Mouse (Mus musculus) v-Abl transformed pro-B cells (cell line): ENCODE results near the gene Eapp.

Source experiments
- in situ Hi-C, 2 experiments: fragments of 400-800 bp; cut with MboI; formaldehyde crosslinking; loops; one replicate each; pipeline ENCODE4 v1.15.1; 2025; ENCODE audit not compliant: unreplicated experiment in 2 of 2

The Eapp gene

DNA sequence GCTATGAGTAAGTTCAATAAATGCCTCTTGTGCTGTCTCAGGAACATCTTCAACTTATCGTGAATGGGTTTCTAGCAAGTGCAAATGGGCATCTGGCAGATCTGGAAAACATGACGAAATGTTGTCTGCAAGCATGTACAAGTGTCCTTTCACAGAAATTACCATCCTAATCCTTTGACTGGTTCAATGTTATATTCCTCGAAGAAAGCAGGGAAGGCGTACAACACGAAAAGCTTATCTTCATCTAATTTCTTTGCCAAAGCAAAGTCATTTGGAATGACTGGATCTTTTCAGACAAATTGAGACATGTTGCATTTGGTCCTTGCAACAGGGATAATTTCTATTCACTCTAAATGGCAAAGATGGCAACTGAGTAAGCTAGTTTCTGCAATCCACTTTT lies 6.6 kb downstream of the Eapp start:
- in situ Hi-C loops, result no loop called here

DNA sequence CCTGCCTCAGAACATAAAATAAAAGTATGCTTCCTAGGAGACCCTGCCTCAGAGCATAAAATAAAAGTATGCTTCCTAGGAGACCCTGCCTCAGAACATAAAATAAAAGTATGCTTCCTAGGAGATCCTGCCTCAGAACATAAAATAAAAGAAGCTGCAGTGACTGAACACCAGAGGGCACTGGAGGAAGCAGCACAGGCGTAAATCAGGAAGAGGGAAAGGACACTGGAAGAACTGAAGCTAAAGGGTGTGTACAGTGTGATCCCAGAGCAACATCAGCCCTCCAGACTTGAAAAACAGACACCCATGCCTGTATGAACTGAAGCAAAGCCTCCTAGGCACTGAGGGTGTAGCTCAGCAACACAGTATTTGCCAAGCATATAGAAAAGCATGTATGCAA lies 12.5 kb downstream of the Eapp start:
- in situ Hi-C loops, result no loop called here

DNA sequence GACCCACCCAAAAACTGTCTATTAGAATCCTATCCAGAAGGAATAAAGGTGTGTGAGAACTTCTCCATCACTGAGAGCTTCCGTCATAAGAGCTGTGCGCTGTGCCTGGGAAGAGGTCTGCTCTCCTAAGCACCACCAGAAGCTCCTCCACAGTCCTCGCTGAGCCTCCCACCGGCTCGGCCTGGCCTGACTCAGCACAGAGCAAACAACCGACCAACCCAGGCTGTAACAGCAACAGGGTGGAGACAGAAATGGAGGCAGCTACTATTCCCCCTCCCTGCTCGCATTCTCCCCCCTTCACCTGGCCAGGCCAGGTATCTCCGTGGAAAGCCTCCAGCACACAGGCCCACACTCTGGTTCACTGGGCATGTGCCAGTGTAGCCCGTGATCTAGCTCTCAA lies 19.0 kb downstream of the Eapp start:
- in situ Hi-C loops, result no loop called here

DNA sequence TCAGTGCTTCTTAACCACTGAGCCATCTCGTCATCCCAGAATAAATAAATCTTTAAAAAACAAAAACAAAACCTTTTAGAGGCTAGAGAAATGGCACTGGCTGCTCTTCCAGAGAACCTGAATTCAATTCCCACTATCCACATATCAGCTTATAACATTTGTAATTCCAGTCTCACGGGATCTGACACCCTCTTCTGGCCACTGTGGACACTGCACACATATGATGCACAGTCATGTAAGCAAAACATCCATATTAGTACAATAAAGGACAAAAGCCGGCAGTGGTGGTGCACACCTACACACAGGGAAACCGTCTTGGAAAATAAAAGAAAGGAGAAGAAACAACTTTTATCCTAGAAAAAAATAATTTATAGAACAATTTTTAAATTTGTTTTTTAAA lies 20.3 kb downstream of the Eapp start:
- in situ Hi-C loops, result no loop called here

DNA sequence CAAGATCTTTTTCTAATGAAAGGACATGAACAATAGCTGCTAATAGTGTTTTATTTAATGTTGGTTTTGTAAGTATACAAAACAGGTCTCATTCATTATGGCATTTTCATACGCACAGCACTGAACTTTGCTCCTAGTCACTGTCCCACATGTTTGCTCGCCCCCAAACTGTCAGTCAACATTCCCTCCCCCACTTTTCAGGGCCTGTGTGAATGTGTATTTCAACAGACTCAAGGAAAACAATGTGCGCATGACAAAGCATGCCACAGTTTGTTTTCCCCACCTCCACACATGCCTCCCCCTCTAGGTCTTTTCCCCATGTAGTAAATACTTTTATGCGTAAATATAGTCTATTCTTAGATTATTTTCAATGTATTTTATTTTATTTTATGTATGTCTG lies 24.4 kb downstream of the Eapp start:
- in situ Hi-C loops, result loop anchor here in 1 of 2 experiments (25.0 kb wide), 1 partner anchor 1666 kb away; the partner anchor contains the start of gene Mbip

DNA sequence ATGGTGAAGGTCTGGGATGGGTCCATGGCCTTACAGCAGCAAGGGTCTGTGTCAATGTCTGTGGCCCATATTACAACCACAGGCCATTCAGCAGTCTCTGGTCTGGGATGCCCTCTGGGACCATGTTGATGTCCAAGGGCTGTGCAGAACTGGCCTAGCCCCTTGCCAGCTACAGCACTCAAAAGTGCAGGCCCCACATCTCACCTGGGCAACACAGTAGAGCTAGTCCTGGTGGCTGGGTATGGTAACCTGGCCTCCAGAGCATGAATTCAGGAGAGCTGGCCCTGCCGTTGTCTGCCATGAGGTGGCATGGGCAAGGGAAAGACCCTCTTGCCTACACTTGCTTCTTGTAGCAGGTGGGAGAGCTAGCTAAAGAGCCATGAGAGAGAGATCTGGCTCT lies 27.6 kb downstream of the Eapp start:
- in situ Hi-C loops, result loop anchor here in 1 of 2 experiments (25.0 kb wide), 1 partner anchor 1669 kb away; the partner anchor contains the start of gene Mbip

DNA sequence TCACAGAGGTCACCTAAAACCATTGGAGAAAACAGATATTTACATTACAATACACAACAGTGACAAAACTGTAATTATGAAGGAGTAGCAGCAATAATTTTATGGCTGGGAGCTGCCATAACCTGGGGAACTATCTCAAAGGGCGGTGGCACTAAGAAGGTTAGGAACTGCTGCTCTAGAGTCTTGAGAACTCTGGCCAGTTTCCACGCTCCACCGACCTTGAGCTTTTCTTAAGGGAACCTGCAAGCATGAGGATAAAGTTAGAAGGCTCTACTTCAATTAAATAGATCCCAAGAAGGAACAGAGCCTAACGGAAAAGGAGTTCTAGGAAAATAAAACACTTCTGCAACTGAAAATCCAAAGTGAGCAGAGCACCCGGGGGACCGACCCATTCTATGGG lies 30.2 kb downstream of the Eapp start:
- in situ Hi-C loops, result loop anchor here in 1 of 2 experiments (25.0 kb wide), 1 partner anchor 1672 kb away; the partner anchor contains the start of gene Mbip

DNA sequence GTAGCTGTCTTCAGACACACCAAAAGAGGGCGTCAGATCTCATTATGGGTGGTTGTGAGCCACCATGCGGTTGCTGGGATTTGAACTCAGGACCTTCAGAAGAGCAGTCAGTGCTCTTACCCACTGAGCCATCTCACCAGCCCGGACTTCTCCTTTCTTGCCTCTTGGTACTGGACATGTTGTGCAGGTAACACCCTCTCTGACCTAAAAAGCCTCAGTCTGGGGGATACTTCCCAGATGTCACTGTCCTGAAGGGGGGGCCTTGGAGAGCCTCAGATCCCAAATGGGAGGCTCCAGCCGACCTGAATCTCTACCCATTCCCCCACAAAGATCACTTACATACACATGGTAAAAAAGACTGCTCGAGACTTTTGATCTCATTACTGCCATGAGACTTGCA lies 34.2 kb downstream of the Eapp start:
- in situ Hi-C loops, result loop anchor here in 1 of 2 experiments (25.0 kb wide), 1 partner anchor 1676 kb away; the partner anchor contains the start of gene Mbip

DNA sequence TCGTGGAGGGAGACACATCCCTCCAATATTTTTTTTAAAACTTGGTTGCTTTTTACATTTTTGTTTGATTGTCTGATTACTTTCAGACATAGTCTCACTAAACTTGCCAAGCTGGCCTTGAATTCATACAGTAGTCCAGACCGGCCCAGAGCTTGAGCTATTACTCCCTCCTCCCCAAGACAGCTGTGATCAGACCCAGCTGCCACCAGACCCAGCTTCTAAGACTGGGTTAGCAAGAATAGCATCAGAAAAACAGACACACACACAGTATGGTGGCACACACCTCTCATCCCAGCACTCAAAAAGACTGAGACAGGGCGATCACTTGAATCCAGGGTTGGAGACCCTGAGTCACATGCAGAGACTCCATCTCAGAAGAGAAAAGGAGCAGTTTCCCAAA lies 35.8 kb downstream of the Eapp start:
- in situ Hi-C loops, result loop anchor here in 1 of 2 experiments (25.0 kb wide), 1 partner anchor 1677 kb away; the partner anchor contains the start of gene Mbip

DNA sequence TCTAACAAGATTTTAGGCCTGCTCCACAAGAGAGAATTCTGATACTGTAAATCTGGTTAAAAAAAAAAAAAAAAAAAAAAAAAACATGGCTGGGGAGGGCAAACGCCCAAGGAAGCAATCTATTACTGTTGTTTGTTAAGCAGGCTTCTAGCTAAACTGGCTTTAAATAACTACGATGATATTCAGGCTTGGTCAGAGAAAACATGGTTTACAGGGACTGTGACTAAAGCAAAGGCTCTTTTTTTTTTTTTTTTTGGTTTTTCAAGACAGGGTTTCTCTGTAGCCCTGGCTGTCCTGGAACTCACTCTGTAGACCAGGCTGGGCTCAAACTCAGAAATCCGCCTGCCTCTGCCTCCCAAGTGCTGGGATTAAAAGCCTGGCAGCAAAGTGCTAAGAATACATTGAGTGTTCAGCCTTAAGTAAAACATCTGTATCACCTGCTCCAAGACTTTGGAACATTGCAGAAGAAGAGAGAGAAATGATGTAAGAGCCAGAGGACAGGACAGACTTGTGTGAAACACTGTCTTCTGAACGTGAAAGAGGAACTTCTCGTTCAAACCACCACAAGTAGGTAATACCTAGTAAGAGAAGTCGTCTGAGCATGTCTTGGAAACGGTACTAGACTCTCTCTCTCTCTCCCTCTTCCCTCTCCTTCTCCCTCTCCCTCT lies 37.1 kb downstream of the Eapp start:
- in situ Hi-C loops, result loop anchor here in 1 of 2 experiments (25.0 kb wide), 1 partner anchor 1679 kb away; the partner anchor contains the start of gene Mbip

DNA sequence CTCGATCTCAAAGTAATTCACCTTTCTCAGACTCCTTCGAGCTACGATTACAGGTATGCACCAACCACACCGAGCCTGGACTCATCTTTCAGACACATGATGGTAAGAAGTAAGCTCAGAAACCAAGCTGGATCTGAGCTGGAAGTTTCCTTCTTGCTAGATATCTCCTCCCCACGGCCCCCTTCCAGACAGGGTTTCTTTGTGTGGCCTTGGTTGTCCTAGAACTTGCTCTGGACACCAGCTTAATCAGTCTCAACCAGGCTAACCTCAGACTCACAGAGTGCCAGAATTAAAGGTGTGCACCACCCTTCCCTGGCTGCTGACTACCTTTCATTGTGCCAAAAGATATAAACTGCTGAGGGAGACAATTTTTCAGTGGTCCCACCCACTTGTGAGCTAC lies 37.7 kb downstream of the Eapp start:
- in situ Hi-C loops, result loop anchor here in 1 of 2 experiments (25.0 kb wide), 1 partner anchor 1679 kb away; the partner anchor contains the start of gene Mbip

DNA sequence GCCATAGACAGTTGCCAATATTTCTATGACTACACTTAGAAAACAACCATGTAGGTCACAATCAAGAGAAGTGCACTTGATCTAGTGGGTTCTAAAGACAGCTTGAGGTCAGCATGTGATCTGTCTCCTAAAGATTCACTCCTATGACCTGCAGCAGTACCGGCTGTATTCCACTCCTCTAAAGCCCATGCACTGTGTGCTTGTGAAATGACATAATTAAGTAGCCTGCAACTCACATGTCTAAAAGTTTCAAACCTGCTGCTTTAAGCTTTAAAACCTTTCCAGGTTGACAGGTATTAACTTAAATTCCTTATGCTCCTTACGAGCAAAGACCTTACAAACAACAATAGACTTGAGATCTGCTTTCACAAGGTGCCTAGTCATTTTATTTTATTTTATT lies 38.5 kb downstream of the Eapp start:
- in situ Hi-C loops, result loop anchor here in 1 of 2 experiments (25.0 kb wide), 1 partner anchor 1680 kb away; the partner anchor contains the start of gene Mbip

DNA sequence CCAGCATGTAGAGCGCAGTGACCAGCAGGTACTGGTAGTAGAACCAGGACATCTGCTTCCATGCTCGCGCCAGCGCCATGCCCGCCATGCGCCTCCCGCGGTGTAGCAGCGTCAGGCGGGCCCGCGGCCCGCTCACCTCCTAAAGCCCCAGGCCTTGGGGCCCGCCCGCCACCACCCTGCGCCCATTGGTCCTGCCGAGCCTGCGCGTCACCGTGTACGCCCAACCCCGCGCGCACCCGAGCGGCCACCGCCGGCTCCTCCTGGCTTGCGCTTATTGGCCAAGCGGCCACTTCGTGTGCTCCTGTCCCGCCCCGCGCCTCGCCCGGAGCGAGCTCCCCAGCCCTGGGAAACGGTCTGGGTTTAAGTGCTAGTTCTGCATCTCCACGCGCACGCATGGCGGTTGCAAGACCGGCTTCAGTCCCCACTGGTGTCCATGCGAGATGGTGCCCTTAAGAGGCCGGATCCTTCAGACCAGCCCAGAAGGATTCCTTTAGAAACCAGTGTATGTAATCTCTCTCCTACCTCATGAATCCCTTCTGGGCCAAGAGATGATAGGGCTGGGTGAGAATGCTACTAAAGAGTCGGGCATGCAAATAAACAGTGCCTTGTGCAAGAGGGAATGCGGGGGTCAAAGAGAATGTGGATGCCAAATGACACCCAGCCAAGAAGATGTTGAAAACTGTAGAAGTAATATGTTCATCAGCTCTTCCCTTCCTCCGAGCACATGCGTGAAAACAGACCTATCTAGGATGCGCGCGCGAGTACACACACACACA lies 39.1 kb downstream of the Eapp start, which contains the start of gene Sptssa:
TSS of gene Sptssa (minus strand) at position 178 of the 776 bp plus-strand sequence.
- in situ Hi-C loops, result loop anchor here in 1 of 2 experiments (25.0 kb wide), 1 partner anchor 1681 kb away; the partner anchor contains the start of gene Mbip

DNA sequence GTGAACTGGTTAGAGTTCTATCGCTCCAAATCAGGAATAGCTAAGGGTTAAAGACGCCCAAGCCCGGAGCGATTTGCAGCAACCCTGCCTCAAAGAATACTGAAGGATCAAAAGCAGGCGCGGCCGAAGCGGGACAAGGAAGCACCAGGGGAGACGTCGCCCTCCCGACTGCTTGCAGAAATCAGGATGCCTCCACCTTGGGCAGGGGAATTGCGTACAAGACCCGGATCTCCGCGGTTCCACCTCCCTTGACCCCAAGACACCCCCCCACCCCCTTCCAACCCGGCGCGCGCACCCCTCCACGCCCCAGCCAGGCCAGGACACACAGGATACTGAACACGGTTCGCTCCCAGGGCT lies 39.7 kb downstream of the Eapp start:
- in situ Hi-C loops, result loop anchor here in 1 of 2 experiments (25.0 kb wide), 1 partner anchor 1681 kb away; the partner anchor contains the start of gene Mbip

DNA sequence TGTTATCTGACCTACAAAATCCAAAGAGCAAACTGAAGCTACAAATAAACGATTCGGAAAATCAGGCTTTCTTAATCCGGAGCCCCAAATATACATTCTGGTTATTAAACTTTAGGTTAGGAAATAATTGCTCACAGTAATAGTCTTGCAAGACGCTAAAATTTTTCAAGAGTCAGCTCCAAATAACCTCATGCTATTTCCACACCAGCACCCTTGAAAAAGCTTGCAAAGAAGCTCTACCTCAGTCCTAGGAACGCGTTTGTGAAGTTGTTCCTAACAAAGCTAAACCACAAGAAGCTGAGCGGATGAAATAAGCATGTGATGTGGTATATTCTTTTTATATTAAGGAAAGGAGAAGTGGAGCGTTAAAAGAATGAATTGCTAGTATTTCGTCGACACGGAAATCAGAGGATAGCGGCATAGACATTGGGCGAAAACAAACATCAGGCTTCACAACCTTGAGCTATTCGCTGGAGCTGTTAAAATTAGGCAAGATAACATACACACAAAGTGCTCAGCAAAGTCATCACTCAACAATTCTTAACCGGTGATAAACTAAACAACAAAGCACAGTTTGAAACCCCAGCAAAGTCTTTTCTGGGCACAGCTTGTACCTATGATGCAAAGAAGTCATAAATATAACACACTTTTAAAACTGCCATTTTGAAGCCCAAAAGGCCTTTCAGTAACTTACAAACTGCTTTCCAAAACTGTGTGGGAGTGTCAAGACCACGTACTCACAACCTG lies 40.2 kb downstream of the Eapp start:
- in situ Hi-C loops, result loop anchor here in 1 of 2 experiments (25.0 kb wide), 1 partner anchor 1682 kb away; the partner anchor contains the start of gene Mbip

DNA sequence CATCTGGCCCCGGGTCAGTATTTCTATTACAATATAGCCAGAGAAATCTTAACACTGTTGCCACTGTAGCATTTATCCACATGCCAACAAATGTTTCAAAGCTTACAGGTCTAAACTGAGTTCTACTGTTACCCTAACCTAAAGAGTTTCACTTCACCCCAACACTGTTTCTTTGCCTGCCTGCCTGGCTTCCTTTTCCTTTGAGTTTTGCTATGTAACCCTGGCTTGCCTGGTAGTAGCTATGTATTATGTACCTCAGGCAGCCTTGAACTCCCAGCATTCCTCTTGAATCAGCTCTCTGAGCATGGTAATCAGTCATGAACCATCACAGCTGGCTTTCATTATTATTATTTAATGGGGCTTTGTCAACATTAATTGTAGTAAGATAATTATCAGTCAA lies 41.0 kb downstream of the Eapp start:
- in situ Hi-C loops, result loop anchor here in 1 of 2 experiments (25.0 kb wide), 1 partner anchor 1683 kb away; the partner anchor contains the start of gene Mbip

DNA sequence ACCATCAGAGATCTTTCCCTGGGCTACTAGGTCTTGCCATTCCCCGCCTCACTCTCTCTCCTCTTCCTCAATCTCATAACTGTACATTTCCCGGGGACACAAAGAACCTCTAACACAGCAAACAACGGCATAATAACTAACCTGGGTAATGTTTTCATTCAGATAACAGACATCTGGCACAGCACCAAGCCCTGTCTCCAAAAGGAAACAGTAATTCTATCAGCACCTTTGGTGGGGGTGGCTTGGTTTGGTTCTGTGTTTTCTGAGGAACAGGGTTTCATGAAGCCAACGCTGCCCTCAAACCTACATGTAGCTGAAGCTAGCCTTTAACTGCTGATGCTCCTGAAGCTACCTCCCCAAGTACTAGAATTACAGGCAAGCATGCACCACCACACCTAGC lies 41.6 kb downstream of the Eapp start:
- in situ Hi-C loops, result loop anchor here in 1 of 2 experiments (25.0 kb wide), 1 partner anchor 1683 kb away; the partner anchor contains the start of gene Mbip

DNA sequence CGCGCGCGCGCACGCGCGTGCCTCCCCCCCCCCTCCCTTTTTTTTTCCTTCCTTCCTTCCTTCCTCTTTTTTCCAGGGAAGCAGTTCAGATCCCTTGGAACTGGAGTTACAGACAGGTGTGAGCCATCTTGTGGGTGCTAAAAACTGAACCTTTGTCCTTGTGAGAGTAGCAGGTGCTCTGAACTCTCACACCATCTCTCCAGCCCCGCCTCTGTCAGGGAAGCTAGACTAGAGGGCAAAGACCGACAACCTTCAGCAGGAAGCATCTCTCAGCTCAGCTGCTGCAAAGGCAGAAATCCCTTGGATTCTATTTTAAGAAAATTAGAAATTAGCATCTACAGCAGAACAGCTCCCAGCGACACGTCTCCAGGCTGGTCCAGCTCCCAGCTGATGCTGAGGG lies 43.4 kb downstream of the Eapp start:
- in situ Hi-C loops, result loop anchor here in 1 of 2 experiments (25.0 kb wide), 1 partner anchor 1685 kb away; the partner anchor contains the start of gene Mbip

DNA sequence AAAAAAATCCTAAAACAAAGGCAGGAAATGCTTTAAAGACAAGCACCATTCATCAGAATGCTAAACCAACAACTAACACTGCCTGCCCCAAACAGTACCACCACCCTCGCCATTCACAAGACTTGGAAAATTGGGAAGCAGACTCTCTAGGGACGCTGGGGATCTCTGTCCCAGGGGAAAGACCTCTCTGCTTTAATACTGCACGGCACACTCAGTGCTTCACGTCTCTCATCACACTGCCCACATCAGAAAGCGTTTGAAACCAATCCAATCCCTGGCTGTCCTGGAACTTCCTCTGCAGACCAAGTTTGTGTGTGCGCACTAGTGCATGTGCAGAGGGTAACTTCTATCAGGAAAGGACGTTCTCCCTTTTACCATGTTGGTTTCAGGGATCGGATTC lies 43.9 kb downstream of the Eapp start:
- in situ Hi-C loops, result loop anchor here in 1 of 2 experiments (25.0 kb wide), 1 partner anchor 1685 kb away; the partner anchor contains the start of gene Mbip

DNA sequence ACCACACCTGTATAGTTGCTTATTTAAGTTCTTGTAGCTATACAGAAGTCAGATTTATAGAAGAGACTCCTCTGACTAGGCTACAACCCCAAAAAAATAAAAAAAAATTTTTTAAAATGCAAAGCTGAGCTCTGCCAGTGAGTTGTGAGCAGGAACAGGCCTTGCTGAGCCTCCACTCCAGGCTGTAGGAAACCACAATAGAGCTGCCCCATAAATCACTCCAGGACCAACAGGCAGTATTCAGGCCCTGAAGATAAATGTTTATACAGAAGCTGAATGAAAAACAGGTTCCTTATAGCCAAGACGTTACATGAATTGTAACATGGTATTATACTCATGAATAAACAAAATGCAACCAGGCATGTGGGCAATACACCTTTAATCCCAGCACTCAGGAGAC lies 44.5 kb downstream of the Eapp start:
- in situ Hi-C loops, result loop anchor here in 1 of 2 experiments (25.0 kb wide), 1 partner anchor 1686 kb away; the partner anchor contains the start of gene Mbip
